Mouse (Mus musculus) small intestine, adult 2 months (tissue): ENCODE results near the gene Luc7l2. TPM values are rescaled to one million over a fixed set of nuclear protein-coding genes. Genes with fewer than 3 reads are reported as not detected.

ENCODE experiments used
- H3K27ac ChIP-seq: fragments of 200-500 bp; 2 replicates; pipeline ENCODE4 v1.5.1; 2012; ENCODE audit warnings: low read depth, low read length, control low read depth, inconsistent platforms; ENCODE audit not compliant: insufficient read depth
- H3K27me3 ChIP-seq: fragments of 200-500 bp; 2 replicates; pipeline ENCODE4 v1.6.1; 2012; ENCODE audit warnings: mild to moderate bottlenecking, moderate library complexity, low read length, inconsistent platforms; ENCODE audit not compliant: control insufficient read depth, insufficient read depth
- H3K36me3 ChIP-seq: fragments of 200-500 bp; 2 replicates; pipeline ENCODE4 v1.6.1; 2012; ENCODE audit warnings: mild to moderate bottlenecking, low read length, control low read depth, inconsistent platforms; ENCODE audit not compliant: control insufficient read depth, insufficient read depth
- H3K4me1 ChIP-seq: fragments of 200-500 bp; 2 replicates; pipeline ENCODE4 v1.6.1; 2012; ENCODE audit warnings: low read length, inconsistent platforms, mixed read lengths; ENCODE audit not compliant: control insufficient read depth, insufficient read depth, insufficient read length
- H3K4me3 ChIP-seq: fragments of 200-500 bp; 2 replicates; pipeline ENCODE4 v1.5.1; 2012; ENCODE audit warnings: low read depth, mild to moderate bottlenecking, control low read depth, inconsistent platforms, low read length, moderate library complexity
- CTCF ChIP-seq: fragments of 200-500 bp; IDR thresholded peaks from 2 replicates; pipeline ENCODE4 v1.5.1; 2012; ENCODE audit warnings: low read depth, mild to moderate bottlenecking, control low read depth, inconsistent platforms, low read length, moderate library complexity, mixed read lengths; ENCODE audit not compliant: insufficient replicate concordance, insufficient read length; ENCODE audit errors: extremely low read depth
- POLR2A ChIP-seq: fragments of 200-500 bp; IDR thresholded peaks from 2 replicates; pipeline ENCODE4 v1.6.1; 2012; ENCODE audit warnings: low read depth, mild to moderate bottlenecking, control low read depth, inconsistent platforms, low read length, moderate library complexity
- WGBS: fragments of 180-500 bp; shearing (Covaris S2); methylation state at CpG from one replicate; pipeline ENCODE4 v1.1.7; 2018; 5-methylcytosine and 5-hydroxymethylcytosine counted together
- polyA plus RNA-seq: library from polyadenylated mRNA; depleted of rRNA; stranded (reverse); fragments of >200 nt; gene quantifications from 2 replicates; pipeline ENCODE4 v1.2.3, GENCODE M21; 2012

Luc7l2 gene
- polyA plus RNA-seq, 1 experiment: 14.7 TPM

DNA sequence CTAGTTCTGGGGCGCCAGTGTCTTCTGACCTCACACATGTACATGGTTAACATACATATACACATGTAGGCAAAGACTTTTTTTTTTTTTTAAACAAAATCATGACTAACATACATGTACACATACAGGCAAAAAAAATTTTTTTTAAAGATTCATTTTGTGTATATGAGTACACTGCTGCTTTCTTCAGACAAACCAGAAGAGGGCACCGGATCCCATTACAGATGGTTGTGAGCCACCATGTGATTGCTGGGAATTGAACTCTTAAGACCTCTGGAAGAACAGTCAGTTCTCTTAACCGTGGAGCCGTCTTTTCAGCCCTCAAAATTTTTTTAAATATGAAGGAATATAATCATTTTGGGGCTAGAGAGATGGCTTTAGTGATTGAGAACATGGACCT lies 46.3 kb downstream of the Luc7l2 start:
- TF ChIP-seq POLR2A: no peak
- no peak for TF ChIP-seq CTCF
- no peak overlapping the region for H3K27ac ChIP-seq
- WGBS: 90% methylated on average over 4 of the region's 4 CpGs
- H3K36me3 ChIP-seq: peaks cover 45% of the 10 kb centered on the region
- H3K27me3 ChIP-seq: no peaks in the 10 kb centered on the region
- no peaks in the 10 kb centered on the region for H3K4me1 ChIP-seq
- H3K4me3 ChIP-seq: no peak overlapping the region

- Histone ChIP-seq H3K27ac (no peak overlapping the region), H3K4me3 (no peak overlapping the region), H3K4me1 (no peaks in the 10 kb centered on the region), H3K36me3 (peaks cover 40% of the 10 kb centered on the region), H3K27me3 (no peaks in the 10 kb centered on the region)
- WGBS: 81% methylated on average over 2 of the region's 2 CpGs
- TF ChIP-seq POLR2A: no peak
Measured at GRCm38 (mm10) chr6:38609892-38610291, 58.8 kb downstream of the Luc7l2 start.

GRCm38 (mm10) chr6:38622406-38622805 lies 71.3 kb downstream of the Luc7l2 start:
- Histone ChIP-seq H3K27me3 (no peaks in the 10 kb centered on the region), H3K27ac (no peak overlapping the region), H3K4me3 (no peak overlapping the region), H3K4me1 (no peaks in the 10 kb centered on the region), H3K36me3 (peaks cover 23% of the 10 kb centered on the region)
- TF ChIP-seq CTCF (no peak), POLR2A (no peak)
- 84% methylated on average over 1 of the region's 1 CpGs for WGBS

DNA sequence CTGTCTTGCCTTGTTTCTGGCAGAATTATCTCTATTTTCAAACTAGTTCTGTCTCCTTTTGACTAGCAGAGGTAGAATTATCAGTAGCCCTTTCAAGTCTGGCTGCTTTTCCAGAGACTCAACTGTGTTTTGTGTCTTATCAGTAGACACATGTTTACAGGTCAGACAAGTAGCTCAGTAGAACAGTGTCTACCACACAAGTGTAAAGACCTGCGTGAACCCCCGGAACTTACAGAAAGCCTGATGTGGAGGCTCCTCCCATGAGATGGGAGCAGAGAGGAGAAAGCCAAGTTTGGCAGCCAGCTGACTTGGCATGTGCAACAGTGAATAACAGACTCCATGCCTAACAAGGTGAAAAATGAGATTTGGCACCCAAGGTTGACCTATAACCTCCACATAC lies 72.3 kb downstream of the Luc7l2 start:
- no peak for TF ChIP-seq CTCF
- no peak for TF ChIP-seq POLR2A
- H3K27me3 ChIP-seq: no peaks in the 10 kb centered on the region
- H3K27ac ChIP-seq: no peak overlapping the region
- no peaks in the 10 kb centered on the region for H3K4me1 ChIP-seq
- no peak overlapping the region for H3K4me3 ChIP-seq
- WGBS: 66% methylated on average over 2 of the region's 2 CpGs
- H3K36me3 ChIP-seq: peaks cover 16% of the 10 kb centered on the region

- Histone ChIP-seq H3K27me3 (no peaks in the 10 kb centered on the region), H3K36me3 (peaks cover 6% of the 10 kb centered on the region), H3K4me3 (no peak overlapping the region), H3K27ac (no peak overlapping the region), H3K4me1 (no peaks in the 10 kb centered on the region)
- 44% methylated on average over 1 of the region's 1 CpGs for WGBS
- no peak for TF ChIP-seq POLR2A
- TF ChIP-seq CTCF: no peak
Measured at GRCm38 (mm10) chr6:38624439-38624838, 73.3 kb downstream of the Luc7l2 start.

DNA sequence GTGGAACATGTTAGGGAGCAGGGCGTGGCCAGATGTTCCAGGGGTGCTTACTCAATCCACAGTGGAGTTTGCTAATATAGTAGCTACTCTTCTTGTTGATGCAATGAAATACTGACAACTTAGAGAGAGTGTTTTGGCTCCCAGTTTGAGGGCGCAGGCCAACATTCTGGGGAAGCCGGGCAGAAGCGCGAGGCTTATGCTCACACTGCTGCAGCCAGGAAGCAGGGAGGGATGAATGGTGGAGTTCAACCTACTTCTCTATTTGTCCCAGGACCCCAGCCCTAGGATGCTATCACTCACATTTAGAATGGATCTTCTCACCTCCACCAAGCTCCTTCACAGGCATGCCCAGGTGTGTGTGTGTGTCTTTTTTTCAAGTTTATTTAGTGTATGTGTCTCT lies 75.0 kb downstream of the Luc7l2 start:
- 96% methylated on average over 5 of the region's 5 CpGs for WGBS
- Histone ChIP-seq H3K4me3 (no peak overlapping the region), H3K4me1 (no peaks in the 10 kb centered on the region), H3K27me3 (no peaks in the 10 kb centered on the region), H3K27ac (no peak overlapping the region), H3K36me3 (peaks cover 3% of the 10 kb centered on the region; the same call in 1 of the 2 replicates)
- TF ChIP-seq CTCF: no peak
- no peak for TF ChIP-seq POLR2A

DNA sequence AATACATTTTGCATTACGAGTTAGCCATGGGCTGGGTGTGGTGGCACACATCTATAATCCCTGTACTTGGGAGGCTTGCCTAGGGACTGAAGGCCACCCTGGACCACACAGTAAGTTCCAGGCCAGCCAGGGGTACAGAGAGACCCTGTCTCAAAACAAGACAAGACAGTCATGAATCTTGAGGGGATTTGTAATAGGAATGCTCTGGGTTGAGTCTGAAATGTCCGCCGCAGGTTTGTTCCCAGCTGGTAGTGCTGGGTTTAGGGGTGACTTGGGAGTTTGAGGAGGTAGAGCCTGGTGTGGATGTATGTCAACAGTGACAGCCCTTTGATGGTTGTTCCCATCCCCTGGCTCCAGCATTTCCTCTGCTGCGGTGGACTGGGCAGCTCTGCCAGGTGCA lies 75.9 kb downstream of the Luc7l2 start:
- no peak overlapping the region for H3K4me3 ChIP-seq
- no peaks in the 10 kb centered on the region for H3K4me1 ChIP-seq
- H3K36me3 ChIP-seq: 0 out of 2 replicates have a peak, but pooled peaks cover 2% of the 10 kb centered on the region
- 95% methylated on average over 4 of the region's 4 CpGs for WGBS
- H3K27ac ChIP-seq: no peak overlapping the region
- TF ChIP-seq CTCF: no peak
- no peaks in the 10 kb centered on the region for H3K27me3 ChIP-seq

DNA sequence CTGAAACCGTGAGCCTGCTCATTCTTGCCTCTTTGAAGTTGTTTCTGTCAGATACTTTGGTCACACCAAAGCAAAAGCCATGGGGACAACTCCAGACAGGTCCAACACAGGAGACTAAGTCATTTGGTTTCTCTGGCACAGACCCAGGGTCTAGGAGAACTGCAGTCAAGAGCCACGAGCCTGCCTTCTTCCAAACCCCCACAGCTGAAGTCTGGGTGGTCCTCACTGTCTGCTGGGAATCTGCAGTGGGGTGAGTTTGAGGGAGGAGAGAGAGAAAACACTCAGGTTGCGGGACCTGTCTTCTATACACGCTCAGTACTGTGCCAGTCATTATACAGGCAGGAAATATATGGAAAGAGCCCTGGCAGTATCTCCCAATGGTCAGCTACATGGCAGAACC lies 76.4 kb downstream of the Luc7l2 start:
- TF ChIP-seq POLR2A (no peak), CTCF (no peak)
- no peaks in the 10 kb centered on the region for H3K4me1 ChIP-seq
- WGBS: 81% methylated on average over 4 of the region's 4 CpGs
- H3K27me3 ChIP-seq: no peaks in the 10 kb centered on the region
- no peak overlapping the region for H3K27ac ChIP-seq
- 0 out of 2 replicates have a peak, but pooled peaks cover 2% of the 10 kb centered on the region for H3K36me3 ChIP-seq
- no peak overlapping the region for H3K4me3 ChIP-seq
